Mouse (Mus musculus) left cerebral cortex, postnatal 36 days (tissue): ENCODE results near the gene Ino80. TPM values are rescaled to one million over a fixed set of nuclear protein-coding genes. Genes with fewer than 3 reads are reported as not detected.

Experiments
- DNase-seq, 2 experiments: peaks; one replicate each; pipeline ENCODE4 v3.0.0; 2021 to 2022; ENCODE audit warnings: low spot score in 2 of 2, mixed read lengths in 1 of 2
- intact Hi-C: fragments of 180-260 bp; cut with DNase I; formaldehyde crosslinking; loops from one replicate; pipeline ENCODE4 v1.15.1; 2025
- total RNA-seq, 2 experiments: library from RNA; stranded (reverse); gene quantifications; 2 replicates each; pipeline ENCODE4 v1.2.3; 2021

Gene Ino80
- total RNA-seq, 2 experiments from 2014 or later, result 19.8 to 23.3 TPM

DNA sequence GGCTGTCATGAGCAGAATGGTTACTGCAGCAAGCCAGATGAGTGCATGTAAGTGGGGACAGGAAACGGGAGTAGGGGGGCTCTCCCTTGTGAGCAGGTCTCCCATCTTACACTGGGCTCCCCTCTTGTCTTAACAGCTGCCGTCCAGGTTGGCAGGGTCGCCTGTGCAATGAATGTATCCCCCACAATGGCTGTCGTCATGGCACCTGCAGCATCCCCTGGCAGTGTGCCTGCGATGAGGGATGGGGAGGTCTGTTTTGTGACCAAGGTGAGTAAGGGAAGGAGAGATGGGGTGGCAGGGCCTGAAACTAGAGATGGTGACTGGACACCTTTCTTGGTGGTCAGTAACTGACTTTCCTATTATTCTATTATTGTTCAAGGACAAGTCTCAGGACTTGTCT is 148.9 kb downstream of the Ino80 start:
- no peak for DNase-seq
- intact Hi-C loops, result loop anchor here (5.0 kb wide), 1 partner anchor 84 kb away; no protein-coding TSS in a partner anchor

DNA sequence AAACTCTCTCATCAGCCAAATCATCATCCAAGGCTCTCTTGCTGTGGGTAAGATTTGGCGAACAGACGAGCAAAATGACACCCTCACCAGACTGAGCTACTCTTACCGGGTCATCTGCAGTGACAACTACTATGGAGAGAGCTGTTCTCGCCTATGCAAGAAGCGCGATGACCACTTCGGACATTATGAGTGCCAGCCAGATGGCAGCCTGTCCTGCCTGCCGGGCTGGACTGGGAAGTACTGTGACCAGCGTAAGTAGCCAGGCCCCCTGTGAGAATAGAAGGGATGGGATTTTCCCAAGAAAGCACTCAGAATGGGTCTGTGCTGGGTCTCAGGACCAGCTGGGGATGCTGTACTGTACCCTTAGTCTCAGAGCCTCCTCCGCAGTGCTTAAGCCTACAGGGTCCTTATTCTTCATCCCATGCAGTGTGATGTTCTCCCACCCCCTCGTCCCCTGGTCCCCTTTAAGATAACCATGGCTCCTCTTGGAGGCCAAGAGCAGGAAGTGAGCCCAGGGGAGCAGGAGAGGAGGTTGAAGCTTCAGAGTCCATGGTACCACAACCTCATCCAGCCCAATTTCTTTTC is 149.5 kb downstream of the Ino80 start:
- DNase-seq, result no peak
- intact Hi-C loops, result loop anchor here (5.0 kb wide), 1 partner anchor 84 kb away; no protein-coding TSS in a partner anchor

DNA sequence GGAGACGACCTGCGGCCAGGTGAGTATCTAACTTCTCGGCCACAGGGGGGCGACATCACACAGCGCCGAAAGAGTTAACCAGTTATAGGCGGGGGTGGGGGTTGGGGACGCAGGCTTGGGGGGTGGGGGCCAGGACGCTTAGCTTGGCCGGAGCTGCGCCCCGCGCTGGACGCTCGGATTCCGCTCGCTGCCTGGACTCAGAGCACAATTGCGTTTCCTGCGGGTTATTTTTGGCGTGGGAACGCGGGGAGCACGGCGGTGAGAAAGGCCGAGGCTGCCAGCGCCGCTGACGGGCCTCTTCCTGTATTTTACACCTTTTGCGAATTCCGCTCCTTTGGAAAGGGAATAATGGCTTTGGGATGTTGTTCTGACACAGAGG is 150.4 kb downstream of the Ino80 start:
- intact Hi-C loops, result loop anchor here (5.0 kb wide), 1 partner anchor 85 kb away; no protein-coding TSS in a partner anchor
- no peak for DNase-seq

DNA sequence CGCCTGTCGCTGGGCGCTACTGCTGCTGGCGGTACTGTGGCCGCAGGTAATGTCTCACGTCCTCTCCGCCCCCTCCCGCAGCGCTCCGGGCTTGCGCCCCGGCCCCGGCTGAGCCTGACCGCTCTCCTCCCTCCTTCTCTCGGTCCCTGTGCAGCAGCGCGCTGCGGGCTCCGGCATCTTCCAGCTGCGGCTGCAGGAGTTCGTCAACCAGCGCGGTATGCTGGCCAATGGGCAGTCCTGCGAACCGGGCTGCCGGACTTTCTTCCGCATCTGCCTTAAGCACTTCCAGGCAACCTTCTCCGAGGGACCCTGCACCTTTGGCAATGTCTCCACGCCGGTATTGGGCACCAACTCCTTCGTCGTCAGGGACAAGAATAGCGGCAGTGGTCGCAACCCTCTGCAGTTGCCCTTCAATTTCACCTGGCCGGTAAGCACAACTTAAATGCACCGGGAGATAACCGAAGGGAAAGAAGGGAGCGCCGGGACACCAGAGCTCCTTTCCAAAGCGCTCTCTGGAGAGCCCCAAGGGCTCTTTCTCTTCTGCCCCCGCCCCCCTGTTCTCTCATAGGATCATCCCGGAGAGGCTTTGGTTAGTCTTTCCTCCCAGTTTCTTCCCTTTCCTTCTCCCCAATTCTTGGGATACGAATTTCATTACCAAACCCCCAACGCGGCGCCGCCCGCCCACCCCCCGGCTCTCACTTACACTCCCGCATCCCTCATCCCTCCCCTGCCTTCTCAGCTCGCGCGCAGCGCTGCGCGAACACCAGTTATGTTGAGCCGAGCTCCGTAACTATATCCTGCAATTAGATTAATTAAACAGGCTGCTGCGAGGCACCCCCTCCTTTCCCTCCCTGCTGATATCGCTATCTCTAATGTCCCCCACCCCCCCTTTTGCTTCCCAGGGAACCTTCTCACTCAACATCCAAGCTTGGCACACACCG is 151.1 kb downstream of the Ino80 start:
- intact Hi-C loops, result loop anchor here (5.0 kb wide), 1 partner anchor 86 kb away; no protein-coding TSS in a partner anchor
- DNase-seq, result no peak

DNA sequence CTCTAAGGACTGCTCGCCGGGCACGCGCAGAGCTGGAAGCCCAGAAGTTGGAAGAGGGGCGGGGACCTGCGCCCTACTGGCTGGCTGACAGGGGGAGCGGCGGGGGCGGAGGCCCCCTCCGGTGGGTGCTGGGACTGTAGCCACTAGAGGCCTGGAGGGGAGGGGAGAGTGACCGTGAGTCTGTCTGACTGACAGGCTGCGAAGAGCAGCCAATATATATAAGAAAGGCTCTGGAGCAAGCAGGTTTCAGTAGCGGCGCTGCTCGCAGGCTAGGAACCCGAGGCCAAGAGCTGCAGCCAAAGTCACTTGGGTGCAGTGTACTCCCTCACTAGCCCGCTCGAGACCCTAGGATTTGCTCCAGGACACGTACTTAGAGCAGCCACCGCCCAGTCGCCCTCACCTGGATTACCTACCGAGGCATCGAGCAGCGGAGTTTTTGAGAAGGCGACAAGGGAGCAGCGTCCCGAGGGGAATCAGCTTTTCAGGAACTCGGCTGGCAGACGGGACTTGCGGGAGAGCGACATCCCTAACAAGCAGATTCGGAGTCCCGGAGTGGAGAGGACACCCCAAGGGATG is 151.8 kb downstream of the Ino80 start, which contains the start of gene Dll4:
Dll4 (plus strand) TSS at position 217 of the 576 bp plus-strand sequence.
- intact Hi-C loops, result loop anchor here (5.0 kb wide), 1 partner anchor 87 kb away; no protein-coding TSS in a partner anchor
- DNase-seq, result no peak

DNA sequence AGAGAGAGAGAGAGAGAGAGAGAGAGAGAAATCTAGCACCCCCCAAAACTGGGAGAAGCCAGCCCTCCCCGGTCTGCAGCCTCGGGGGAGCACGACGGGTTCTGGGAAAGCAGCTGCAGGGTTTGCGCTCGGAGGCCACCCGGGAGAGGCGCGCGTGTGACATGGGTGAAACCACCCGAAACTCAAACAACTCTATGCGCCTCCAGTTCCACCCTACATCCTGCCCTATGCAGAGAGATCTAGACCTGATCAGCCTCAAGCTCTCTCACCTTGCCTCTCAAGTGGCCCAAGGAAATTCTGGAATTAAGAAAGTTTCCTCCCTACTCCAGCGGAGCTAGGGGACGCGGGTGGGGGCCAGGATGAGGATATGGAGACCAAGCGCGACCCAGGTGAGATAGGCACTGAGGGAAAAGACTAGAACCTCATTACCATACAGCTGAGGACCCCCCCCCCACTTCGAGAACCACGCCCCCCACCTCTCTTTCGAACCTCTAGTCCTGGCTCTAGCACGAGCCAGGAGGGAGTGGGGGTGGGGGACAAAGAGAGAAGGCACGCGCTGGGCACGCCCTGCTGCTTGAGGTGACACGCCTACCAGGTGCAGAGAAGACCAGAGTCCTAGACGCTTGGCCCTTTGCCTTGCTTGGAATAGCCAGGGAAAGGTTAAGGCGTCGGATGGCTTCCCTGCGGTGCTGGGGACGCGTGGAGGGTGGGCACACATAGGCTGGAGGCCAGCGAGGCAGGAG is 152.7 kb downstream of the Ino80 start:
- DNase-seq, result no peak
- intact Hi-C loops, result loop anchor here (5.0 kb wide), 1 partner anchor 88 kb away; no protein-coding TSS in a partner anchor

DNA sequence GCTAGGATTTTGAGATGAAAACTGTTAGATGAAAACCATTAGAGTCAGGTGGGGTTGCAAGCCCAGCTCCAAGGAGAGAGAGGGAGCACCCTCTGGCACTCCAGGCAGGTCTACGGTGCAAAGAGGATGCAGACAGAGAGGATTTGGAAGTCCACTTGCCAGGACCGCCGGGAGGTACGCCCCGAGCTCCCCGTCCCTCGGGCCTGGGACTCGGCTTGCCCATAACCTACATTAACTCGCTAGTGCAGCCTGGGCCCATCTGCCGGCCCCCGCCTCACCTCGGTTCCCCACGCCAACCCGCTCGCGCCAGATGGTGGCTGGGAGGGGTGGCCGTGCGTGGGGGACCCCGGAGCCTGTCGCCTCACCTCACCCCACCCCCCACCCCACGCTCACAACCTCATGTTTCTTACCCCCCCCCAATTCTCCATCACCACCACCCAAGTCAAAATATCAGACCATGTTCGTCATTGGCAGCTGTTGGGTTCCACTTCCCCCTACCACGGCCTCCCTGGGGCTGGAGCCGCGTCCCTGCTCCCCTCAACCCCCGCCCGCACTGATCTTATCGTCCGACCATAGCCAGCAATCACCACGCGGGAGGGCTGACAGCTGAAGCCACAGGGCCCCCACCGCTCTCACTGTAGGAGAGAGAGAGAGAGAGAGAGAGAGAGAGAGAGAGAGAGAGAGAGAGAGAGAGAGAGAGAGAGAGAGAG is 153.5 kb downstream of the Ino80 start:
- DNase-seq, result no peak
- intact Hi-C loops, result no loop called here

Other genes with a start within 250 kb of the Ino80 start
- gene Ppp1r14d, start 247.8 kb downstream of the Ino80 start, total RNA-seq, result not detected
- gene Spint1, start 240.3 kb downstream of the Ino80 start, total RNA-seq, result 1 to 10 TPM in 1 of 2 experiments, under 1 TPM in 1; 0.76 to 1.3 TPM
- gene Rhov, start 206.4 kb downstream of the Ino80 start, total RNA-seq, result 10 to 100 TPM in 1 of 2 experiments, 1 to 10 TPM in 1; 7.9 to 10.9 TPM
- gene Vps18, start 188.9 kb downstream of the Ino80 start, total RNA-seq, result 10 to 100 TPM; 47.7 to 50.1 TPM
- gene Dll4, start 151.9 kb downstream of the Ino80 start, total RNA-seq, result 1 to 10 TPM; 3.2 to 3.8 TPM
- 1 to 10 TPM; 8.2 to 8.9 TPM for gene Chac1, start 126.5 kb downstream of the Ino80 start, total RNA-seq
- gene Exd1, start 69.9 kb upstream of the Ino80 start, total RNA-seq, result under 1 TPM; 0.48 to 0.91 TPM
- gene Chp1, start 70.0 kb upstream of the Ino80 start, total RNA-seq, result 100 to 1,000 TPM; 168 to 175 TPM
- under 1 TPM; 0.39 to 0.62 TPM for gene Nusap1, start 140.6 kb upstream of the Ino80 start, total RNA-seq
- 1 to 10 TPM; 1.6 to 1.7 TPM for gene Oip5, start 140.8 kb upstream of the Ino80 start, total RNA-seq
- 10 to 100 TPM; 28.4 to 29.3 TPM for gene Ndufaf1, start 185.1 kb upstream of the Ino80 start, total RNA-seq
- gene Rtf1, start 197.4 kb upstream of the Ino80 start, total RNA-seq, result 10 to 100 TPM; 57.8 to 62.8 TPM